Mouse (Mus musculus) ES-Bruce4 (cell line): Measurements from ENCODE around the gene Pex13.

Experiments used
- CTCF ChIP-seq: IDR thresholded peaks from one replicate; pipeline ENCODE4 v1.8.1; 2011; ENCODE audit warnings: low read depth, low read length
- EP300 ChIP-seq: IDR thresholded peaks from 2 replicates; pipeline ENCODE4 v1.6.1; 2011; ENCODE audit warnings: low read depth, low read length; ENCODE audit not compliant: insufficient read depth

DNA sequence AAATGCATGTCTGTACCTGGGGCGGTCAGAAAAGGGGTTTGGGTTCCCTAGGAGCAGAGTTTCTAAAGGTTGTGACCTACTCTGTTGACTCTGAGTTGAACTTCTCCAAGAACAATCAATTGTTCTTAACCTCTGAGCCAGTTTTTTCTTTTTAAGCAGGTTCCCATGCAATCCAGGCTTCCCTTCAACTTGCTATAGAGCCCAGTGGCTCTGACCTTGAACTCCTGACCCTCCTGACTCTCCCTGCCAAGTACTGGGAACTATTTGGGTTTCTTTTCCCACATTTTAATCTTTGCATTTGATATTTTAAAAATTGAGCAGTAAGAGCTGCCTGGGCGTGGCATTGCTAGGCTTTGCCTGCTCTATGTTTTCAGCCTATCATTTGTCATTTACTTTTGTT lies 27.5 kb upstream of the Pex13 start:
- TF ChIP-seq EP300 = no peak
- no peak for TF ChIP-seq CTCF
